Mouse (Mus musculus) ES-E14 (cell line): ENCODE measurements at regions not wholly inside any gene's neighbourhood (a gene's known extent, or its start where the extent isn't known, plus 50 kb on each side); places are given as distances from the start of the nearest gene placed in this dataset.

Source experiments
- DNase-seq: peaks from one replicate; pipeline ENCODE4 v3.0.0-alpha.2; 2013; ENCODE audit warnings: low read depth, low spot score
- H3K27ac ChIP-seq: 2 replicates; pipeline ENCODE4 v1.5.1; 2012; ENCODE audit warnings: low read depth, mild to moderate bottlenecking, low read length, moderate library complexity, mixed read lengths; ENCODE audit not compliant: poor library complexity, insufficient read depth, severe bottlenecking
- H3K36me3 ChIP-seq: 2 replicates; pipeline ENCODE4 v1.6.1; 2012; ENCODE audit warnings: mild to moderate bottlenecking, low read length, moderate library complexity, mixed read lengths; ENCODE audit not compliant: control insufficient read depth, poor library complexity, insufficient read depth, severe bottlenecking
- H3K4me1 ChIP-seq, 2 experiments: fragments of 150-350 bp in 1 of 2; sonication (generic) in 1 of 2; 2 replicates each; pipeline ENCODE4 v1.6.1; 2012; ENCODE audit warnings: low read length in 2 of 2, mild to moderate bottlenecking in 1 of 2, mixed read lengths in 1 of 2; ENCODE audit not compliant: control insufficient read depth in 2 of 2, insufficient read depth in 2 of 2, poor library complexity in 1 of 2
- H3K4me3 ChIP-seq, 2 experiments: fragments of 150-350 bp in 1 of 2; sonication (generic) in 1 of 2; 2 replicates each; pipeline ENCODE4 v1.5.1; 2012; ENCODE audit warnings: low read length in 2 of 2, low read depth in 1 of 2, mild to moderate bottlenecking in 1 of 2, mixed read lengths in 1 of 2; ENCODE audit not compliant: insufficient read depth in 1 of 2, poor library complexity in 1 of 2, severe bottlenecking in 1 of 2
- H3K9ac ChIP-seq: 2 replicates; pipeline ENCODE4 v1.6.1; 2012; ENCODE audit warnings: low read depth, mild to moderate bottlenecking, low read length, mixed read lengths; ENCODE audit not compliant: poor library complexity, insufficient read depth, severe bottlenecking
- H3K9me3 ChIP-seq: fragments of 150-350 bp; sonication (generic); 2 replicates; pipeline ENCODE4 v1.6.1; 2012; ENCODE audit warnings: low read depth, mild to moderate bottlenecking, low read length; ENCODE audit not compliant: control insufficient read depth, insufficient read depth
- CHD2 ChIP-seq: IDR thresholded peaks from 2 replicates; pipeline ENCODE4 v1.6.1; 2014; ENCODE audit warnings: mild to moderate bottlenecking, low read depth, low read length, inconsistent platforms
- HCFC1 ChIP-seq: IDR thresholded peaks from 2 replicates; pipeline ENCODE4 v1.6.1; 2012; ENCODE audit warnings: low read length, inconsistent platforms, borderline replicate concordance; ENCODE audit not compliant: insufficient read depth
- MAFK ChIP-seq: IDR thresholded peaks from 2 replicates; pipeline ENCODE4 v1.6.1; 2014; ENCODE audit warnings: mild to moderate bottlenecking, low read depth, low read length, inconsistent platforms; ENCODE audit not compliant: insufficient read depth
- ZC3H11A ChIP-seq: IDR thresholded peaks from 2 replicates; pipeline ENCODE4 v1.6.1; 2012; ENCODE audit warnings: low read depth, mild to moderate bottlenecking, inconsistent platforms, low read length, borderline replicate concordance
- ZNF384 ChIP-seq: IDR thresholded peaks from 2 replicates; pipeline ENCODE4 v1.6.1; 2012; ENCODE audit warnings: low read depth, low read length, inconsistent platforms
- in situ Hi-C, 2 experiments: fragments of 600-800 bp; cut with MboI; formaldehyde crosslinking; loops; one replicate each; pipeline ENCODE4 v1.15.1; 2025; ENCODE audit warnings: low sequenced_read_pairs in 2 of 2, inconsistent platforms in 1 of 2; ENCODE audit not compliant: unreplicated experiment in 2 of 2

GRCm38 (mm10) chr17:16173568-16174105 lies 342.8 kb upstream of the Rgmb start:
- no peaks in the 10 kb centered on the region for H3K4me1 ChIP-seq
- H3K27ac ChIP-seq = no peak overlapping the region
- in situ Hi-C loops = no loop called here
- no peak overlapping the region for H3K9ac ChIP-seq
- no peaks in the 10 kb centered on the region for H3K36me3 ChIP-seq
- no peak for TF ChIP-seq ZC3H11A
- TF ChIP-seq CHD2 = no peak
- no peak for TF ChIP-seq HCFC1
- no peak for TF ChIP-seq MAFK
- no peak for TF ChIP-seq ZNF384
- H3K4me3 ChIP-seq = no peak overlapping the region
- no peaks in the 10 kb centered on the region for H3K9me3 ChIP-seq
- DNase-seq = no peak

DNA sequence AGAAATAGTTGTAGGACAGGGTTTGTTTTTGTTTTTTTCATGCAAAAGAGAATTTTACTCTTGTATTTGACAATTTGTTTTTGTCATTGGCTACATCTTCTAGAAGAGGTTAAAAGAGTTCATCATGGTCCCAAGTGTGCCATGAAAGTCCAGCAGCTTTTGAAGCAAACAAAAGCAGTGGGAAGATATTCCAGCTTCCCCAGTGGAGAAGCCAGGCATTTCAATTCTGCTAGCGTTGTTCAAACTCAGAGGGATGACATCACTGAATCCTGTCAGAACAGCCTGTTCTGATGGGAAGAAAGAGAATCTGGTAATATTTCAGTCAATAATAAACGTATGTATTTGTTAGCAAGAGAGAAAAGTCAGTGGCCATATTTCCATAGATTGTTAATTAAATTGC lies 335.9 kb upstream of the Rgmb start:
- Histone ChIP-seq H3K4me1 (no peaks in the 10 kb centered on the region), H3K36me3 (no peaks in the 10 kb centered on the region), H3K9ac (no peak overlapping the region), H3K4me3 (no peak overlapping the region), H3K27ac (no peak overlapping the region), H3K9me3 (no peaks in the 10 kb centered on the region)
- TF ChIP-seq CHD2 = no peak
- DNase-seq = no peak
- in situ Hi-C loops = no loop called here

DNA sequence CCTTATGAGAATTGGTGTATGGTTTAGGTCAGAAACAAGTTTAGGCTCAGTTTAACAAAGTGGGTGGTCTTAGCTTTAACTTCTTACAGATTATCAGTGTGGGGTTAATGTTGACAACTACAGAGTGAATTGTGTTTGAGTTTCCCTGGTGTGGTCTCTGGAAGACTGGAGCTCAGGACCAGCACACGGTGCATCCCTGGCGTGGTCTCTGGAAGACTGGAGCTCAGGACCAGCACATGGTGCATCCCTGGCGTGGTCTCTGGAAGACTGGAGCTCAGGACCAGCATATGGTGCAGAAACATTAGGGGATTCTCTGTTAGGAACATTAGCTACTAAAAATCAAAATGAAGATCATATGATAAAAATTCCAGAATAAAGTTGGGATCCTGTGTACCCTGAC lies 327.3 kb upstream of the Rgmb start:
- TF ChIP-seq ZC3H11A (no peak), MAFK (no peak), ZNF384 (no peak), CHD2 (no peak), HCFC1 (no peak)
- in situ Hi-C loops = no loop called here
- Histone ChIP-seq H3K36me3 (no peaks in the 10 kb centered on the region), H3K9ac (no peak overlapping the region), H3K9me3 (no peaks in the 10 kb centered on the region), H3K27ac (no peak overlapping the region), H3K4me1 (no peaks in the 10 kb centered on the region), H3K4me3 (no peak overlapping the region)
- no peak for DNase-seq

DNA sequence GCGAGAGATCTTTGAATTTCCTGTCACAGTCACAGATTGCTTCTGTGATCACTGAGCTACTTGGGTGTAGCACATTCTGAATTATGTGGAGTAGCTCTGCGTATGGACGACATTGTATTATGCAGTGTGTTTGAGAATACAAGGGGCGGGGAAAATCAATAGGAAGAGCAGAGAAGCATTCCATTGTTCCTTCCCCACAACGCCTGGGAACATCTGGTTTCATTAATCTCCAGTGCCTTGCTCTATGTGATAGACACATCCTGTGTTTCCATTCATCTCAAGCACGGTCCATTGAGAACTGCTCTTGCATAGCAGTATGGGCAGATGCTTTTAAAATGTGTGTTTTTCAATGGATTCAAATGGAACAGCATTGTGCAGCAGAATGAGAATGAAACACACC lies 326.9 kb upstream of the Rgmb start:
- no peak for DNase-seq
- in situ Hi-C loops = no loop called here
- H3K9ac ChIP-seq = no peak overlapping the region
- no peak overlapping the region for H3K4me3 ChIP-seq
- H3K9me3 ChIP-seq = no peaks in the 10 kb centered on the region
- no peaks in the 10 kb centered on the region for H3K4me1 ChIP-seq
- no peak for TF ChIP-seq ZNF384
- H3K36me3 ChIP-seq = no peaks in the 10 kb centered on the region
- H3K27ac ChIP-seq = no peak overlapping the region

GRCm38 (mm10) chr17:16157135-16157534 lies 326.3 kb upstream of the Rgmb start:
- DNase-seq = no peak
- H3K4me3 ChIP-seq = no peak overlapping the region
- no peak overlapping the region for H3K9ac ChIP-seq
- no peaks in the 10 kb centered on the region for H3K9me3 ChIP-seq
- no peaks in the 10 kb centered on the region for H3K4me1 ChIP-seq
- TF ChIP-seq ZC3H11A (no peak), ZNF384 (no peak)
- no peak overlapping the region for H3K27ac ChIP-seq
- in situ Hi-C loops = no loop called here
- no peaks in the 10 kb centered on the region for H3K36me3 ChIP-seq
